Mouse (Mus musculus): ENCODE data around the gene Pakap.

DNA sequence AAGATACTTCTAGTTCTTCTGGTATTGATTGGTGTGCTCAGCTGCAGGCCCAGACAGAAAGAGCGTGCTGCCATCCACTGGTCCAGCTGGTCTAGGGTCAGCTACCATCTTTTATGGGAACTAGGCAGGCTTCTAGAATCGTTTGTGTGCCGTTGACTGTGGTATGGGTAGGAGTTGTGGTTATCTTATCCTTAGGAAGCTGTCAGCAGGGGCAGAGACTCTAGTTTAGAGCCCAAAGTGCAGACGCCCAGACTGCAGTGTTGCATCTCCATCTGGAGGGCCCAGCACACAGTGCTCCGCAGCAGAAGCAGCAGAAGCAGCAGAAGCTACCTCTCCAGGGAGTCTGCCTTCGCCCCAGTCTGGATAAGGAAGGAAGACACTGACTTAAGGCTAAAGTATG, 281.5 kb downstream of the Pakap start:
- no peak for TF ChIP-seq CTCF (IDR thresholded peaks at IDR 0.05; ENCODE audit: insufficient read depth, low read depth, low read length)
- TF ChIP-seq POLR2A (IDR thresholded peaks at IDR 0.05; ENCODE audit: insufficient read depth, low read depth, low read length), result no peak
